Mouse (Mus musculus) Patski (cell line): Measurements from ENCODE around the gene Lamc2. TPM values are rescaled to one million over a fixed set of nuclear protein-coding genes. Genes with fewer than 3 reads are reported as not detected.

Experiments used
- ATAC-seq: fragments of 100-300 bp; one replicate; pipeline ENCODE4 v1.8.0; 2021
- CTCF ChIA-PET: fragments of 350-600 bp; sonication (Branson Sonifier 250); formaldehyde crosslinking; loops from one replicate; lab custom pipeline; 2022; ENCODE audit warnings: inconsistent platforms; lab: Charles Lee
- POLR2A ChIA-PET: fragments of 350-600 bp; sonication (Branson Sonifier 250); formaldehyde crosslinking; loops from one replicate; lab custom pipeline; 2022; ENCODE audit warnings: antibody characterized with exemption, inconsistent platforms; lab: Charles Lee
- DNase-seq: peaks from one replicate; pipeline ENCODE4 v3.0.0-alpha.2; 2011; ENCODE audit warnings: low read depth, low spot score
- H3K27me3 ChIP-seq: fragments of 371-371 bp; one replicate; pipeline ENCODE4 v1.5.1; 2021
- CTCF ChIP-seq: fragments of 100-300 bp; IDR thresholded peaks from one replicate; pipeline ENCODE4 v1.5.1; 2021
- in situ Hi-C: fragments of 300-500 bp; cut with MboI; formaldehyde crosslinking; loops from 3 replicates; pipeline ENCODE4 v1.11.1; 2018; ENCODE audit warnings: low pct_unique_long_range_greater_than_20kb, mixed read lengths
- polyA plus RNA-seq: library from polyadenylated mRNA; unstranded; gene quantifications from one replicate; pipeline ENCODE4 v1.2.3, GENCODE M21; 2021

Gene Lamc2
- polyA plus RNA-seq, 1 experiment from 2014 or later, result 5.6 TPM

DNA sequence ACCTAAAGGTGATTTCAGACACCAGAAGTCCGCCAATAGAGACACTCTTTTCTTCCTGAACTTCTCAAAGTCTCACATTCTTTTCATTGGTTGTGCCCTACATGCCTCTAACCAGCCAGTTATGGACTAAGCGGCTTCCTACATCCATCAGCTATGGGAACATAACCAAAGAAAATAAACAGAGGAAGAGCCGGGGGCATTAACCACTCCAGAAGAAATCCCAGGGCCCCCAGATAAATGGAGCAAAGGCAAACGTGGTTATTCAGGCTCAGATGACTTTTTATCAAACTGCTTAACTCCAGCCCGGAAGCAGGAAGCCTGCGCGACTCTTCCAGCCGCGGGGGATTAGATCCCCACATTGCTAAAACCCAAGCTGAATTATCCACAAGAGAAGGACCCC lies 85.3 kb downstream of the Lamc2 start:
- ChIA-PET POLR2A (no interaction called here), CTCF (interaction anchor here (1.0 to 1.6 kb wide), 4 partner anchors 25 to 80 kb away, joined by 3 to 4 read pairs (median 4); no protein-coding TSS in a partner anchor)
- no peaks in the 10 kb centered on the region for H3K27me3 ChIP-seq
- peak; percentile 64 for DNase-seq
- in situ Hi-C loops, result loop anchor here (5.0 kb wide), 1 partner anchor 76 kb away; no protein-coding TSS in a partner anchor
- TF ChIP-seq CTCF, result no peak
- peak; percentile 40 for ATAC-seq

- ChIA-PET CTCF (no interaction called here), POLR2A (interaction anchor here (0.7 kb wide), 1 partner anchor 332 kb away, joined by 8 read pairs; the partner anchor contains the start of genes Arpc5 and Rgl1)
- ATAC-seq (no peak), DNase-seq (no peak)
- in situ Hi-C loops, result loop anchor here (5.0 to 10.0 kb wide), 3 partner anchors 34 to 646 kb away; partner anchors contain the start of genes Rgs16 and Rnasel
- no peak for TF ChIP-seq CTCF
- H3K27me3 ChIP-seq, result no peaks in the 10 kb centered on the region
Observed at GRCm38 (mm10) chr1:153098586-153098985, 87.7 kb downstream of the Lamc2 start.

DNA sequence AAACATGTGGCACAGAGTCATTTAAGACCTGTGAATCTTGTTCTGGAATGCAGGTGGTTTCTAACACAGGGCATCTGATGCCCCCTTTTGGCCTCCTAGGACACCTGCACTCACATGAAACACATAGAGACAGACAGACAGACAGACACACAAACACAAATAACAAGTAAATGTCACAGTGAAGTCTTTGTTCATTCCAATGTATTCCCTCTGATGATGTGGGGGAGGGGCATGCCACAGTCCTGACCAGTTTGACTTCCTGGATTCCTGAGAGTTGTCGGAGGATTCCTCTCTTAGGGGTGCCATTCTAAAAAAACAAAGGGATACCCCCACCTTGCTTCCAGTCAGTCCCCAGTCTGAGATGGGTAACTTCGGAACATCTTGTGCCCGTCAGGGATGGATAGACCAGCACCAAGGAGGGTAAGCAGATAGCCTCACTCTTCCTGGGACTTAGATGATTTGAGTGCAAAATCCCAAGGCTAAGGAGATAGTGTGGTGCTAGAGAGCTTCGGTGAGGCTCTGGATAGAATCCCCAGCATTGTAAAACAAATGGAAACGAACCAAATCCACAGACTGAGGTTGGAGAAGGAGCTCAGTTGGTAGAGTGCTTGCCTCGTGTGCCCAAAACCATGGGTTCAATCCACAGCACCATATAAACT lies 89.1 kb downstream of the Lamc2 start:
- TF ChIP-seq CTCF, result peak; percentile 35
- DNase-seq (no peak), ATAC-seq (no peak)
- in situ Hi-C loops, result loop anchor here (5.0 to 10.0 kb wide), 3 partner anchors 35 to 648 kb away; partner anchors contain the start of genes Rgs16 and Rnasel
- no peaks in the 10 kb centered on the region for H3K27me3 ChIP-seq
- ChIA-PET CTCF (interaction anchor here (1.3 to 1.5 kb wide), 2 partner anchors 126 to 162 kb away, joined by 3 to 4 read pairs; no protein-coding TSS in a partner anchor), POLR2A (no interaction called here)

- ChIA-PET POLR2A (interaction anchor here (1.2 kb wide), 1 partner anchor 47 kb away, joined by 3 read pairs; no protein-coding TSS in a partner anchor), CTCF (interaction anchor here (1.3 kb wide), 1 partner anchor 127 kb away, joined by 4 read pairs; no protein-coding TSS in a partner anchor)
- H3K27me3 ChIP-seq, result no peaks in the 10 kb centered on the region
- no peak for TF ChIP-seq CTCF
- in situ Hi-C loops, result loop anchor here (5.0 to 10.0 kb wide), 3 partner anchors 36 to 649 kb away; partner anchors contain the start of genes Rgs16 and Rnasel
- ATAC-seq (no peak), DNase-seq (peak; percentile 85)
Observed at GRCm38 (mm10) chr1:153095826-153096727, 90.2 kb downstream of the Lamc2 start.

GRCm38 (mm10) chr1:153095328-153095727 lies 90.9 kb downstream of the Lamc2 start:
- ATAC-seq, result no peak
- no peak for DNase-seq
- no peaks in the 10 kb centered on the region for H3K27me3 ChIP-seq
- TF ChIP-seq CTCF, result no peak
- POLR2A ChIA-PET, result interaction anchor here (1.2 kb wide), 1 partner anchor 48 kb away, joined by 3 read pairs; no protein-coding TSS in a partner anchor
- CTCF ChIA-PET, result no interaction called here
- in situ Hi-C loops, result loop anchor here (5.0 to 10.0 kb wide), 3 partner anchors 37 to 649 kb away; partner anchors contain the start of genes Rgs16 and Rnasel

DNA sequence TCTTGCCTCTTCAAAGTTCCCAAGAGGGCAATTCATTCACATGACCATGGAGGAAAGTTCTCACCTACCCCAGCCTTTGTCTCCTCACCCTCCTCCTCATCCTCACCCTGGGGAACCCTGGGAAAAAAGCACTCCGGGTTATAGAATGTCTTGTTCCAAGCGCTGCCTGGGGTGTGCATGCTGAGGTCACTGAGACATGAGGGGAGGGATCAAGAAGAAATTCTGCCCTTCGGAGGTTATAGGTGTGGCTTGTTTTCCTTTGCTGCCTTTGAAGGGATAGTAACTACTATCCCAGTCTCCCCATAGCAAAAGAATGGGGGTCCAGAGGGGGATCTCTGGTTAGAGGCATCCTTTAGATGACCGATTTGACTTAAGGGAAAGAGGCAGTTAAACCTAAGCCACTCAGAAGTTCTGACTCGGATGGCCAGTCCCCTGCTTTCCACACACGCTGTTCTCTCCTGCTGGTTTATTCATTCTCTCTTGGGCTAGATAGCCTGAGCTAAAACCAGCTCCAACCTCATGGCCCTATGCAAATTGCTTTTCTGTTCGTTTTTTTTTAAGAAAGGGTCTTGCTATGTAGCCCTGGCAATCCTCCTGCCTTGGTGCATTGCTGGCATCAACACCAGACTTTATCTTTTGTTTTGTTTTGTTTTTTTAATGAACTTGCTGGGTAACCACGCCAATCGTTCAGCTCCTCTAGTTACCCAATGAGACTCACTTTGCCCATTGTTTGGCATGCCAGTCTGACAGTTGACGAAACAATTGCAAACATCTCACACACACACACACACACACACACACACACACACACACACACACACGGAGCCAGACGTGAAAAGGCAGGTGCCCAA lies 91.8 kb downstream of the Lamc2 start:
- TF ChIP-seq CTCF, result no peak
- DNase-seq, result no peak
- no peaks in the 10 kb centered on the region for H3K27me3 ChIP-seq
- ChIA-PET CTCF (no interaction called here), POLR2A (interaction anchor here (1.2 kb wide), 1 partner anchor 49 kb away, joined by 3 read pairs; no protein-coding TSS in a partner anchor)
- no peak for ATAC-seq
- in situ Hi-C loops, result loop anchor here (5.0 to 10.0 kb wide), 5 partner anchors 38 to 650 kb away; partner anchors contain the start of genes Rgs16, Rnasel and Smg7

GRCm38 (mm10) chr1:153093581-153093980 lies 92.7 kb downstream of the Lamc2 start:
- CTCF ChIA-PET, result interaction anchor here (1.5 kb wide), 1 partner anchor 285 kb away, joined by 3 read pairs; no protein-coding TSS in a partner anchor
- POLR2A ChIA-PET, result no interaction called here
- DNase-seq (no peak), ATAC-seq (no peak)
- TF ChIP-seq CTCF, result no peak
- in situ Hi-C loops, result loop anchor here (5.0 to 10.0 kb wide), 4 partner anchors 191 to 651 kb away; partner anchors contain the start of genes Rgs16, Rnasel and Smg7
- H3K27me3 ChIP-seq, result no peaks in the 10 kb centered on the region

DNA sequence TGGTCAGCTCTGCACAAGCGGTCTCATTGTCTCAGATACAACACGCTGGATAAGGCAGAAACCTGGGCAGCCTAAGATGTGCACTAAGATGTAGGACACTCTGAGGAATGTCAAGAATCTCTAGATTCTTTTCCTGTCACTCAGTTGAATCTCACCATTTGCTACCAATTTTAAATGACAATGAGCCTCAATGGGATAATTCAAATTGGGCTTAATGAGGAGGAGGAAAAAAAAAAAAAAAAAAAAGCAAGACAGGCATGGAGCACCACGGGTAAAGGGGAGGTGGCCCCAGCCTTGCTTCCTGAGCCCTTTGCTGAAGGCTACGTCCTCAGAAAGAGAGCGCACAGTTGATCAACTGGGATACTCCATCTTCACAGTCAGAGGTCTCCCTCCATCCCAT lies 93.1 kb downstream of the Lamc2 start:
- ChIA-PET CTCF (interaction anchor here (1.5 kb wide), 1 partner anchor 285 kb away, joined by 3 read pairs; no protein-coding TSS in a partner anchor), POLR2A (interaction anchor here (1.1 kb wide), 1 partner anchor 27 kb away, joined by 3 read pairs; no protein-coding TSS in a partner anchor)
- no peaks in the 10 kb centered on the region for H3K27me3 ChIP-seq
- DNase-seq (no peak), ATAC-seq (no peak)
- no peak for TF ChIP-seq CTCF
- in situ Hi-C loops, result loop anchor here (5.0 to 10.0 kb wide), 4 partner anchors 191 to 652 kb away; partner anchors contain the start of genes Rgs16, Rnasel and Smg7
